Mouse (Mus musculus) midbrain, embryonic 13.5 days (tissue): ENCODE data around the gene Ltn1. TPM values are rescaled to one million over a fixed set of nuclear protein-coding genes. Genes with fewer than 3 reads are reported as not detected.

Source experiments
- ATAC-seq: fragments of 200-750 bp; cut with Nextera tagmentation; 2 replicates; pipeline ENCODE4 v1.8.0; 2017; ENCODE audit warnings: mild to moderate bottlenecking, moderate TSS enrichment, moderate library complexity
- H3K27ac ChIP-seq: fragments of 300-500 bp; sonication (generic); 2 replicates; pipeline ENCODE4 v1.5.1; 2015; ENCODE audit warnings: inconsistent platforms, mild to moderate bottlenecking, moderate library complexity
- H3K27me3 ChIP-seq: fragments of 300-500 bp; sonication (generic); 2 replicates; pipeline ENCODE4 v1.6.1; 2015; ENCODE audit warnings: mild to moderate bottlenecking, inconsistent platforms
- H3K36me3 ChIP-seq: fragments of 300-500 bp; sonication (generic); 2 replicates; pipeline ENCODE4 v1.6.1; 2015; ENCODE audit warnings: mild to moderate bottlenecking, inconsistent platforms
- H3K4me1 ChIP-seq: fragments of 300-500 bp; sonication (generic); replicated peaks from 2 replicates; pipeline ENCODE4 v1.6.1; 2015; ENCODE audit warnings: inconsistent platforms
- H3K4me2 ChIP-seq: fragments of 300-500 bp; sonication (generic); replicated peaks from 2 replicates; pipeline ENCODE4 v1.6.1; 2015; ENCODE audit warnings: moderate library complexity, mild to moderate bottlenecking, inconsistent platforms
- H3K4me3 ChIP-seq: fragments of 300-500 bp; sonication (generic); replicated peaks from 2 replicates; pipeline ENCODE4 v1.5.1; 2015; ENCODE audit warnings: mild to moderate bottlenecking, inconsistent platforms
- H3K9ac ChIP-seq: fragments of 300-500 bp; sonication (generic); replicated peaks from 2 replicates; pipeline ENCODE4 v1.6.1; 2015; ENCODE audit warnings: mild to moderate bottlenecking, inconsistent platforms
- H3K9me3 ChIP-seq: fragments of 300-500 bp; sonication (generic); 2 replicates; pipeline ENCODE4 v1.6.1; 2016; ENCODE audit warnings: mild to moderate bottlenecking, inconsistent platforms
- WGBS: fragments of 180-500 bp; shearing (Covaris S2); methylation state at CpG from one replicate; pipeline ENCODE4 v1.1.7; 2015; 5-methylcytosine and 5-hydroxymethylcytosine counted together
- polyA plus RNA-seq: library from polyadenylated mRNA; unstranded; fragments of >200 nt; fragmentation: Nextera tagmentation; extraction: Ambion mirVana; gene quantifications from 2 replicates; pipeline ENCODE4 v1.2.1, GENCODE M21; 2015

Ltn1 gene
- polyA plus RNA-seq, 1 experiment from 2014 or later: 28.2 TPM

DNA sequence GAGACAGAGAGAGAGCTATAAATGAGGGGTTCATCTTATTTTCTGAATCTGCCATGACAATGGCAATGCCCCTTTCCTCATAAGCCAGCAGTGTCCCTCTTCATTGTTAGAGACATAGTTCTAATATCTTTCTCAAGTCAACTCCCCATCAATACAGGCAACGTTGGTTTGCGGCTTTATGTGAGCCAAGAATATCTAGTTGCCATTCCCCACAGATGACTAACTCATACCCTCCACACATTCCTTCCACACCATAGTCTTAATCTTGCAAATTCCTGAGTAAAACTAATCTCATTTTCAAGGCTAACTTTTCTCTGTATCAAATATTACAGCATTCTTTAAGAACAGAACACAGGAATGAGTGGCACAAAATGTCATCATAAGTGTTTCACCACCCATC is 49.4 kb downstream of the Ltn1 start:
- Histone ChIP-seq H3K4me3 (no peak overlapping the region), H3K9ac (no peak overlapping the region), H3K4me2 (no peak overlapping the region), H3K4me1 (no peaks in the 10 kb centered on the region), H3K27me3 (no peaks in the 10 kb centered on the region), H3K9me3 (no peaks in the 10 kb centered on the region), H3K36me3 (peaks cover 74% of the 10 kb centered on the region), H3K27ac (no peak overlapping the region)
- WGBS: 93% methylated on average over 2 of the region's 2 CpGs
- ATAC-seq: no peak

DNA sequence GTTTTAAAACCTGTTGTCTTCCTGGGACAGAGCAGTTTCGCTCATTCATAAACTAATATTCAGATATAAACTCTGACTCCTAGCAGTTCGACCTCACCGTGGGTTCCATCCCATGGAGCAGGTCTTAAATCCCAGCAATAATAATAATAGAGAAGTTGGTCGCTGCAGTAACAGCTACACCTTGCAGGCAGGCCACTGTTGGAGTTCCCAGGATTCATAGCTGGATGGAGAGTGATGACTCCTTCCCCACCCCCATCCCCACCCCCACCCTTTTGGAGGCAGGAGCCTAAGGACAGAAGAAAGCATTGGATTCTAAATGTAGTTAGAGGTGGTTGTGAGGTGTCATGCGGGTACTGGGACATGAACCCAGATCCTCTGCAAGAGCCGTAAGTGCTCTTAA is 66.0 kb downstream of the Ltn1 start:
- no peaks in the 10 kb centered on the region for H3K9me3 ChIP-seq
- H3K4me2 ChIP-seq: no peak overlapping the region
- no peak overlapping the region for H3K9ac ChIP-seq
- no peak overlapping the region for H3K27ac ChIP-seq
- H3K4me1 ChIP-seq: no peaks in the 10 kb centered on the region
- 95% methylated on average over 6 of the region's 6 CpGs for WGBS
- H3K4me3 ChIP-seq: no peak overlapping the region
- H3K36me3 ChIP-seq: peaks cover 65% of the 10 kb centered on the region
- H3K27me3 ChIP-seq: no peaks in the 10 kb centered on the region
- ATAC-seq: no peak

DNA sequence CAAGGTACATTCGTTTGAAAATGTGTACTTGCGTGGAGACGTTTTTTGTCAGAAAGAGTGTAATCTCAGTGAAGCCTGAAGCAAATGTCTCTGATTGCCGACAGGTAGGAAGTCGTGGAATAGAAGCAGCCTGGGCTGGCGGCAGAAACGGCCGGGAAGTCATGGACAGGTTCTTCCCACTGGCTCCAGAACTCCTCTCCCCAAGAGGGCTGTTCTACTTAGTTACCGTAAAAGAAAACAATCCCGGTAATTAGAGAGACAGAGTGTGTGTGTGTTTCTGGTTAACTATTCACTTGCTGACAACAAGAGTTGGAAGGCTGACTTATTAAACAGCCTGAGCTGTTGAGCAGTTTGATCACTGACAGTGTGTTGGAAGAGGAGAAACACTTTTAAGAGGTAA is 66.4 kb downstream of the Ltn1 start:
- 91% methylated on average over 10 of the region's 10 CpGs for WGBS
- H3K9me3 ChIP-seq: no peaks in the 10 kb centered on the region
- H3K27me3 ChIP-seq: no peaks in the 10 kb centered on the region
- no peaks in the 10 kb centered on the region for H3K4me1 ChIP-seq
- H3K27ac ChIP-seq: no peak overlapping the region
- no peak for ATAC-seq
- no peak overlapping the region for H3K9ac ChIP-seq
- no peak overlapping the region for H3K4me2 ChIP-seq
- peaks cover 65% of the 10 kb centered on the region for H3K36me3 ChIP-seq
- no peak overlapping the region for H3K4me3 ChIP-seq

DNA sequence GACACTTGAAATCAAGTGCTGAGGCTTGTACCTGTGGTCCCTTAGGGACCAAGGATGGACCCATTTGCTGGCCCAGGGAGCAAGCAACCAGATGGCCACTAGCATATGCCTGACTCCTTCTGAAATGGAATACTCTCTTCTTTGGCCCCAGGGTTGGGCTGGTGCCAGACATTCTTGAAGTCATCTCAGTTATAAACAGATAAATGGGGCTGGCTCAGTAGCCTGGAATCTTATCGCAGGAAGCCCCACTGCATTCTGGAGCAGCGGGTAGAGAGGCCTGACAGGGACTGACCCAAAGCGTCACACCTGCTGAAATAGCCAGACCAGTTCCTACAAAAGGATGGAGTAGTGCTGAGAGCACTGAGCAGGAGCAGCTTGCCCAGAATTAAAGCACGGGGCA is 68.2 kb downstream of the Ltn1 start:
- Histone ChIP-seq H3K27me3 (no peaks in the 10 kb centered on the region), H3K4me3 (no peak overlapping the region), H3K36me3 (peaks cover 74% of the 10 kb centered on the region), H3K9ac (no peak overlapping the region), H3K4me1 (no peaks in the 10 kb centered on the region), H3K27ac (no peak overlapping the region), H3K9me3 (no peaks in the 10 kb centered on the region), H3K4me2 (no peak overlapping the region)
- 96% methylated on average over 4 of the region's 4 CpGs for WGBS
- ATAC-seq: no peak

DNA sequence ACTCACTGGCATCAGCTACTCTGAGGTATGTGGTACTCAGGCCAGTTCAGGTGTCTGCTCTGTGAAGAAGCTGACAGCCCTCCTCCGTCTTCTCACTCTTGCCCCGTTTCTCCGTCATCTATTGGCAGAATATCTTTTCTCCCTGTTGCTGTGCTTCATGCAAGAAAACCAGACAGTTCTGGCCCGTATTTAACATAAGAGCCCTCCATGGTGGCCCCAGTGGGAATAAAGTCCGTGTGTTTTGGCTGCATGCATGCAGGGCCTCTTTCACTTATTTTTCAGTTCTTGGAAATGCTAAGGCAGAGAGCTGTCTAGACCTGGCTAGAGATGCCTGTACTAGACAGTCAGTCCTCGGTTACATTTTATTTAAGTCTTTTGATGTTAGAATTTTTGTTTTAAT is 72.3 kb downstream of the Ltn1 start:
- Histone ChIP-seq H3K9me3 (no peaks in the 10 kb centered on the region), H3K27me3 (no peaks in the 10 kb centered on the region), H3K36me3 (peaks cover 67% of the 10 kb centered on the region), H3K27ac (no peak overlapping the region), H3K4me3 (no peak overlapping the region), H3K9ac (no peak overlapping the region), H3K4me2 (no peak overlapping the region), H3K4me1 (no peaks in the 10 kb centered on the region)
- WGBS: 95% methylated on average over 6 of the region's 6 CpGs
- no peak for ATAC-seq

DNA sequence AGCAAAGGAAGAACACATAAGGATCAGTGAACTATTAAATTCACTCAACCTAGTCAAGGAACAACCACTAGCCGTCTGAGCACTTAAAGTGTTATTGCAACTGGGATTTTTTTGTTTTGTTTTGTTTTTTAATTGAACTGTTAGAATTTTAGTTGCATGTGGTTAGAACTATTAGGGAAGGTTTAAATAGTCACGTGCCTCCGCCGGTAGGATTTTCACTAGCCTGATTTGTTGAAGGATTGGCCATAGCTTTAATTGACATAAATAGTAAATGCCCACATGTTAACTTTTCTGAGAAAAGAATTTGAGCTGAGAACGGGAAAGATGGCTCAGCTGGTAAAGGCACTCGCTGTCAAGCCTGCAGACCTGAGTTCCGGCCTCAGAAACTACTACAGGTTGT is 77.7 kb downstream of the Ltn1 start:
- Histone ChIP-seq H3K27ac (0 out of 2 replicates have a peak overlapping the region, but pooled peaks have one; percentile 92), H3K36me3 (peaks cover 27% of the 10 kb centered on the region), H3K4me1 (peaks cover 9% of the 10 kb centered on the region; the same call in 1 of the 2 replicates), H3K4me2 (peak overlapping the region; percentile 55), H3K9ac (0 out of 2 replicates have a peak overlapping the region, but pooled peaks have one; percentile 79), H3K9me3 (0 out of 2 replicates have a peak, but pooled peaks cover 3% of the 10 kb centered on the region), H3K27me3 (0 out of 2 replicates have a peak, but pooled peaks cover 4% of the 10 kb centered on the region), H3K4me3 (peak overlapping the region; percentile 75)
- 78% methylated on average over 7 of the region's 7 CpGs for WGBS
- no peak; the same call in 1 of the 2 replicates for ATAC-seq

DNA sequence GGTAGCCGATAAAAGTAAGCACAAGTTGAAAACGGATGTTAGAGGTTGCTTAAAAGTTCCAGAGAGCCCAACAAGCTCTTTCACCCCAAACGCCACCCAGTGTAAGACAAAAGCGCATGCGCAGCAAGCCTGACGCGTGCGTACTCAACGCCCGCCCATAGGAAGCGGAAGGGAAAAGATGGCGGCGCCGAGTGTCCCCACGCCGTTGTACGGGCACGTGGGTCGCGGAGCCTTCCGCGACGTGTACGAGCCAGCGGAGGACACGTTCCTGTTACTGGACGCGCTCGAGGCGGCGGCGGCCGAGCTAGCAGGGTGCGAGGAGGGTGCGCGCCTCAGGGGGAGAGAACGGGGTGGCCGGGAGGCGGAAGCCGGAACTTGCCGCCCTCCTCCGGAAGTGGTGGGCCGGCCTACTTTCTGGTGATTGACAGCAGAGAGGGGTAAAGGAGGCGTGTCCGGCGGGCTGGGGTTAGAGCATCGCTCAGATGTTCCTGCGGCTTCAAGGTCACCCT is 78.3 kb downstream of the Ltn1 start, which contains the start of gene N6amt1:
TSS of gene N6amt1 (plus strand) at position 111 of the 509 bp plus-strand sequence.
- Histone ChIP-seq H3K4me3 (peak within 1 kb of the TSS; percentile 75), H3K27me3 (0 out of 2 replicates have a peak, but pooled peaks cover 4% of the 10 kb centered on the region), H3K27ac (peak within 1 kb of the TSS; percentile 92), H3K9me3 (0 out of 2 replicates have a peak, but pooled peaks cover 3% of the 10 kb centered on the region), H3K36me3 (peaks cover 21% of the 10 kb centered on the region), H3K4me2 (peak within 1 kb of the TSS; percentile 55), H3K4me1 (peaks cover 9% of the 10 kb centered on the region; the same call in 1 of the 2 replicates), H3K9ac (peak within 1 kb of the TSS; percentile 79)
- ATAC-seq: peak; percentile 99
- WGBS: under 1% methylated on average over 48 of the region's 48 CpGs

DNA sequence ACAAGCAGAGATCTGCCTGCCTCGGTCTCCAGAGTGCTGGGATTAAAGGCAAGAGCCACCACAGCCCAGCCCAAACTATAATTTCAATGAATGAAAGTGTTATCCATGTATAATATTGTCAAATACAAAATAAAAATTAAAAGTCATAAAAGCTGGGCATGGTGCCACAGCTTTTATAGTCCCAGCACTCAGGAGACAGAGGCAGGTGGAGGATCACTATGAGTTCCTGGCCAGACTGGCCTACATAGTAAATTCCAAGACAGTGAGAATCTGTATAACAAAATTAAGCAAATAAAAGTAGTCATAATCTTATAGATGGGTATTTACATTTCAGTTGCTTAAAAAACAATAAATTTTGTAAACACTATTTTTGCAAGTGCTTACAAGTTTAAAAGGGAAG is 78.8 kb downstream of the Ltn1 start:
- Histone ChIP-seq H3K4me3 (peak overlapping the region; percentile 75), H3K27ac (no peak overlapping the region), H3K36me3 (peaks cover 16% of the 10 kb centered on the region), H3K9ac (no peak overlapping the region), H3K4me1 (peaks cover 9% of the 10 kb centered on the region; the same call in 1 of the 2 replicates), H3K4me2 (peak overlapping the region; percentile 55), H3K27me3 (0 out of 2 replicates have a peak, but pooled peaks cover 4% of the 10 kb centered on the region), H3K9me3 (0 out of 2 replicates have a peak, but pooled peaks cover 3% of the 10 kb centered on the region)
- WGBS: 97% methylated on average over 1 of the region's 1 CpGs
- ATAC-seq: no peak; the same call in 1 of the 2 replicates

DNA sequence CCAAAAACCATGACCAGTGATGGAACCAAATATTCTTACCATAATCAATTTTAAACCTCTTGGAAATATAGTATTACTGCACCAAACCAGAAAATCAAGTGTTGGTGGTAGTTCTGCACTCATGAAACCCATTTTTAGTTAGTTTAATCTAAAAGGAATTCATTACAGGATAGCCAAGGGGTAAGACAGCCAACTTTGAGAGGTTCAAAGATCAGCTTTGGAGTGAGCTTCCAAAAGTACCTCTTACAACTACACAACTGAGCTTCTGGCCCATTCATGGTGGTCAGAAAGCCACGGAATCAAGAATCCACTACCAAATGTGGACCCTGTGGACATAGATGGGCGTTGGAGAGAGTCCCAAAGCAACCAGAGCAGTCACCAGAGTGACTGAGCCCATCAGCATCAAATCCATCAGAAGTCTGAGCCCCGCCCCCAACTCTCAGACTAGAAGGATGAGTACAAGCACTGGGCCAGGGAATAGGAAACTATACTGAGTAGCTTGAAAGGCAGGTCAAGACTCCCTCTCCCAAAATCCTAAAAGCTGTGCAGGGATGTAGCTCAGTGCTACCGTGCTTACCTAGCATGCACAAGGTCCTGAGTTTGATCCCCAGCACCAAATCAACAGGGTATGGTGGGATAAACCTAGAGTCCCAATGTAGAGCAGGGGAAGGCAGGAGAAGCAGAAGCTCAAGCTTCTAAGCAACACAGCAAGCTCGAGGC is 80.9 kb downstream of the Ltn1 start:
- Histone ChIP-seq H3K4me3 (no peak overlapping the region), H3K9me3 (0 out of 2 replicates have a peak, but pooled peaks cover 3% of the 10 kb centered on the region), H3K4me2 (no peak overlapping the region), H3K27me3 (0 out of 2 replicates have a peak, but pooled peaks cover 4% of the 10 kb centered on the region), H3K9ac (no peak overlapping the region), H3K27ac (no peak overlapping the region), H3K4me1 (peaks cover 9% of the 10 kb centered on the region; the same call in 1 of the 2 replicates), H3K36me3 (0 out of 2 replicates have a peak, but pooled peaks cover under 1% of the 10 kb centered on the region)
- WGBS: 76% methylated on average over 5 of the region's 5 CpGs
- no peak for ATAC-seq

DNA sequence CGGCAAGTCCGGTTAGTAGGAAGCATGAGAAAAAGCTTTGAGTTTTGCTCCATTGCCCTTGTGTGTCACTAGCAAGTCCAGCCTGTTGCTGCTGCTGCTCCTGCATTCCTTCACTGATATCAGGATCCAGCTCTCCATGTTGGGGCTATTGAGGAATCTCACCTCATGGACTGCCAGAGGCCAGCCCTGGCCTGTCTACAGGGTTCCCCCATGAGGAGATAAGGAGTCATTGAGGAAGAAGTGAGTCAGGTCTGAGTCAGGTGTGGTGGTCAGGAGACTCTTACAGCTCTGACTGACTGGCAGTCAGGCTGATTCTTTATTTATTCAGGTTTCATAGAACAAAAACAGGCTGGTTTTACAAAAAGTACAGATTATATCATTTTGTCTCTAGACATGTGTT is 84.3 kb downstream of the Ltn1 start:
- no peak for ATAC-seq

DNA sequence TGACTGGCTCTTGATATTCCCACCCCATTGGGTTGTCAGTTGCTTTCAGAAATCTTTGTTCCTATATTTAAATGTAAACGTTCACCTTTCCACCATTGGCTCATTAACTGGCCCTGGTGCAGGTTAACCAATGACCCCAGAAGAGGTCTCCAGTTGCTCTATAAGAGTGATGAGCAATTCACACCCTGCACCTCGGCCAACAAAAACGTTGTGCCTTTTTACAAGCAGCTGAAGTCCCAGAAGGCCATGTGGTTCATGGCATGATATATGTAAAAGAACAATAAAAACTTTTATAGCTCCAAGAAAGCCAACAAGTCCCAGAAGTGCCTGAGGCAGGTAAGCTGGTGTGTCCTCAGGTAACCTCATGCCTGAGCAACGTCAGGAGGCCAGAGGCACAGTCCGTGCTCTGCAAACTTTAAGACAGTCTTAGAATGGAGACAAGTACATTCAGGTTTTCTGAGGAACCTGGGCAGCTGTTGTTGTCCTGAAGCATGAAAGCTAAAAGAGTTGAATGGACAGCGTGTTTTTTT is 91.3 kb downstream of the Ltn1 start:
- Histone ChIP-seq H3K36me3 (no peaks in the 10 kb centered on the region), H3K4me3 (no peak overlapping the region), H3K9me3 (no peaks in the 10 kb centered on the region), H3K27me3 (no peaks in the 10 kb centered on the region), H3K9ac (no peak overlapping the region), H3K4me2 (no peak overlapping the region), H3K27ac (no peak overlapping the region), H3K4me1 (no peaks in the 10 kb centered on the region)
- ATAC-seq: no peak
- 86% methylated on average over 6 of the region's 6 CpGs for WGBS

More for the DNA sequence above, 84.3 kb downstream of the Ltn1 start:
- no peak overlapping the region for H3K9ac ChIP-seq
- no peaks in the 10 kb centered on the region for H3K4me1 ChIP-seq
- H3K4me2 ChIP-seq: no peak overlapping the region
- no peaks in the 10 kb centered on the region for H3K36me3 ChIP-seq
- WGBS: 98% methylated on average over 2 of the region's 2 CpGs
- H3K27me3 ChIP-seq: 0 out of 2 replicates have a peak, but pooled peaks cover 4% of the 10 kb centered on the region
- no peak overlapping the region for H3K27ac ChIP-seq
- H3K4me3 ChIP-seq: no peak overlapping the region
- 0 out of 2 replicates have a peak, but pooled peaks cover 3% of the 10 kb centered on the region for H3K9me3 ChIP-seq

DNA sequence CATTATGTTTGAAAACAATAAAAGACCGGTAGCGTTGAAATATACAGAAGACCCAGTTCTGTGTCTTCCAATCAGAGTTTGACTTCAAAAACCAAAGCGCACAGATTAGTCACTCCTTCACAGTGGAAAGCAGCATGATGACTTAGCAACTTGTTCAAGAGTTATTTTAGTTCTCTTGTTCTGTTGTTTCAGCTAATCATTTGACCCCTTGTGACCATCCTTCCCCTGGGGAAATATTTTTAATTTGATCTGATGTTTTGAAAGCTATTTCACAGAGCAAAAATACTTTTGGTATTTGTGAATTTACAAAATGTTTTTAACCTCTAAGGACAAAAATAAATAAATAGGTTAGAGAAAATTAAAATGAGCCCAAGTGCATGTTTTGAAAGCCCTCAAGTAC is 97.7 kb downstream of the Ltn1 start:
- Histone ChIP-seq H3K9me3 (no peaks in the 10 kb centered on the region), H3K36me3 (no peaks in the 10 kb centered on the region), H3K4me3 (no peak overlapping the region), H3K27ac (no peak overlapping the region), H3K9ac (no peak overlapping the region), H3K4me1 (no peaks in the 10 kb centered on the region), H3K4me2 (no peak overlapping the region), H3K27me3 (no peaks in the 10 kb centered on the region)
- ATAC-seq: no peak
- WGBS: 88% methylated on average over 3 of the region's 3 CpGs
